Mouse (Mus musculus) forebrain, embryonic 10.5 days (tissue): ENCODE measurements around the gene Btbd19. TPM values are rescaled to one million over a fixed set of nuclear protein-coding genes. Genes with fewer than 3 reads are reported as not detected.

Experiments
- microRNA-seq: library from miRNA; unstranded; fragments of <30 nt; microRNA quantifications from one replicate; pipeline ENCODE4, GENCODE M21; 2017
- polyA plus RNA-seq: library from polyadenylated mRNA; unstranded; fragments of >200 nt; fragmentation: Nextera tagmentation; extraction: Ambion mirVana; gene quantifications from 2 replicates; pipeline ENCODE4 v1.2.1, GENCODE M21; 2016

The Btbd19 gene
- polyA plus RNA-seq, 1 experiment from 2014 or later = 5.3 TPM

Small RNAs within 50 kb of the gene (microRNA-seq; reads per million reads assigned to microRNA genes)
- not detected for gene Gm22398

Other genes with a start within 250 kb of the Btbd19 start
- 5.5 and 5.7 TPM in 2 replicates for gene Zswim5, start 248.3 kb downstream of the Btbd19 start, polyA plus RNA-seq
- 93.8 and 108 TPM in 2 replicates for gene Urod, start 131.3 kb downstream of the Btbd19 start, polyA plus RNA-seq
- 7.8 and 8.8 TPM in 2 replicates for gene Hectd3, start 130.4 kb downstream of the Btbd19 start, polyA plus RNA-seq
- 52.1 and 55.5 TPM in 2 replicates for gene Eif2b3, start 106.3 kb downstream of the Btbd19 start, polyA plus RNA-seq
- 7.3 TPM in 2 replicates for gene Ptch2, start 29.6 kb downstream of the Btbd19 start, polyA plus RNA-seq
- gene Tctex1d4, start 1.1 kb upstream of the Btbd19 start, polyA plus RNA-seq = not detected in 2 replicates
- 12.8 and 14.0 TPM in 2 replicates for gene Plk3, start 8.2 kb upstream of the Btbd19 start, polyA plus RNA-seq
- 878 and 901 TPM in 2 replicates for gene Rps8, start 30.5 kb upstream of the Btbd19 start, polyA plus RNA-seq
- gene Kif2c, start 56.9 kb upstream of the Btbd19 start, polyA plus RNA-seq = 117 and 119 TPM in 2 replicates
- gene Tmem53, start 126.2 kb upstream of the Btbd19 start, polyA plus RNA-seq = 7.3 and 7.8 TPM in 2 replicates
- 0.15 and 0.53 TPM in 2 replicates for gene Armh1, start 126.4 kb upstream of the Btbd19 start, polyA plus RNA-seq